Mouse (Mus musculus) Patski (cell line): ENCODE results near the gene Cox8c. TPM values are rescaled to one million over a fixed set of nuclear protein-coding genes. Genes with fewer than 3 reads are reported as not detected.

Experiments
- ATAC-seq: fragments of 100-300 bp; one replicate; pipeline ENCODE4 v1.8.0; 2021
- CTCF ChIA-PET: fragments of 350-600 bp; sonication (Branson Sonifier 250); formaldehyde crosslinking; loops from one replicate; lab custom pipeline; 2022; ENCODE audit warnings: inconsistent platforms; lab: Charles Lee
- POLR2A ChIA-PET: fragments of 350-600 bp; sonication (Branson Sonifier 250); formaldehyde crosslinking; loops from one replicate; lab custom pipeline; 2022; ENCODE audit warnings: antibody characterized with exemption, inconsistent platforms; lab: Charles Lee
- DNase-seq: peaks from one replicate; pipeline ENCODE4 v3.0.0-alpha.2; 2011; ENCODE audit warnings: low read depth, low spot score
- H3K27me3 ChIP-seq: fragments of 371-371 bp; one replicate; pipeline ENCODE4 v1.5.1; 2021
- CTCF ChIP-seq: fragments of 100-300 bp; IDR thresholded peaks from one replicate; pipeline ENCODE4 v1.5.1; 2021
- in situ Hi-C: fragments of 300-500 bp; cut with MboI; formaldehyde crosslinking; loops from 3 replicates; pipeline ENCODE4 v1.11.1; 2018; ENCODE audit warnings: low pct_unique_long_range_greater_than_20kb, mixed read lengths
- polyA plus RNA-seq: library from polyadenylated mRNA; unstranded; gene quantifications from one replicate; pipeline ENCODE4 v1.2.3, GENCODE M21; 2021

Cox8c gene
- not detected for polyA plus RNA-seq

GRCm38 (mm10) chr12:102899091-102899490 is at the start of gene Cox8c:
Cox8c (plus strand) TSS chr12:102899316.
- in situ Hi-C loops = no loop called here
- CTCF ChIA-PET = no interaction called here
- no peak for TF ChIP-seq CTCF
- DNase-seq (no peak), ATAC-seq (no peak)
- POLR2A ChIA-PET = no interaction called here
- H3K27me3 ChIP-seq = no peaks in the 10 kb centered on the region

GRCm38 (mm10) chr12:102860806-102861205 is 38.3 kb upstream of the Cox8c start:
- no peaks in the 10 kb centered on the region for H3K27me3 ChIP-seq
- ATAC-seq = no peak
- DNase-seq = no peak
- ChIA-PET POLR2A (no interaction called here), CTCF (interaction anchor here (0.8 kb wide), 1 partner anchor 9 kb away, joined by 3 read pairs; no protein-coding TSS in a partner anchor)
- in situ Hi-C loops = no loop called here
- TF ChIP-seq CTCF = no peak

GRCm38 (mm10) chr12:102869802-102870201 is 29.3 kb upstream of the Cox8c start:
- in situ Hi-C loops = no loop called here
- ChIA-PET CTCF (no interaction called here), POLR2A (no interaction called here)
- ATAC-seq = no peak
- DNase-seq = no peak
- no peak for TF ChIP-seq CTCF
- H3K27me3 ChIP-seq = no peaks in the 10 kb centered on the region

- in situ Hi-C loops = no loop called here
- no peak for DNase-seq
- ChIA-PET POLR2A (no interaction called here), CTCF (no interaction called here)
- TF ChIP-seq CTCF = no peak
- no peak for ATAC-seq
- H3K27me3 ChIP-seq = no peaks in the 10 kb centered on the region
These were observed 28.6 kb upstream of the Cox8c start for GRCm38 (mm10) chr12:102870527-102870926.

GRCm38 (mm10) chr12:102877301-102878030 is 21.6 kb upstream of the Cox8c start:
- POLR2A ChIA-PET = interaction anchor here (1.1 kb wide), 1 partner anchor 15 kb away, joined by 5 read pairs; no protein-coding TSS in a partner anchor
- no peak for TF ChIP-seq CTCF
- in situ Hi-C loops = no loop called here
- no peaks in the 10 kb centered on the region for H3K27me3 ChIP-seq
- CTCF ChIA-PET = interaction anchor here (1.3 kb wide), 1 partner anchor 9 kb away, joined by 3 read pairs; no protein-coding TSS in a partner anchor
- DNase-seq = peak; percentile 10
- ATAC-seq = peak; percentile 64

GRCm38 (mm10) chr12:102878031-102878823 is 20.9 kb upstream of the Cox8c start, which contains the start of gene Btbd7:
Btbd7 (minus strand) TSS chr12:102878471.
- DNase-seq = peak; percentile 47
- CTCF ChIA-PET = interaction anchor here (1.3 kb wide), 1 partner anchor 9 kb away, joined by 3 read pairs; no protein-coding TSS in a partner anchor
- POLR2A ChIA-PET = no interaction called here
- TF ChIP-seq CTCF = no peak
- in situ Hi-C loops = no loop called here
- ATAC-seq = peak; percentile 76
- H3K27me3 ChIP-seq = no peaks in the 10 kb centered on the region

GRCm38 (mm10) chr12:102878901-102879300 is 20.2 kb upstream of the Cox8c start:
- peak; percentile 3 for DNase-seq
- no peak for ATAC-seq
- TF ChIP-seq CTCF = peak; percentile 22
- peaks cover 2% of the 10 kb centered on the region for H3K27me3 ChIP-seq
- ChIA-PET CTCF (interaction anchor here (1.3 kb wide), 1 partner anchor 8 kb away, joined by 3 read pairs; no protein-coding TSS in a partner anchor), POLR2A (no interaction called here)
- in situ Hi-C loops = no loop called here

- peak; percentile 76 for TF ChIP-seq CTCF
- POLR2A ChIA-PET = no interaction called here
- in situ Hi-C loops = loop anchor here (5.0 kb wide), 1 partner anchor 177 kb away; no protein-coding TSS in a partner anchor
These were observed 13.4 kb upstream of the Cox8c start for GRCm38 (mm10) chr12:102885735-102886134.

GRCm38 (mm10) chr12:102887366-102887765 is 11.8 kb upstream of the Cox8c start:
- DNase-seq = no peak

More at GRCm38 (mm10) chr12:102885735-102886134, 13.4 kb upstream of the Cox8c start:
- ATAC-seq = peak; percentile 74
- peaks cover 24% of the 10 kb centered on the region for H3K27me3 ChIP-seq
- no peak for DNase-seq
- CTCF ChIA-PET = no interaction called here

GRCm38 (mm10) chr12:102888568-102888967 is 10.5 kb upstream of the Cox8c start:
- H3K27me3 ChIP-seq = peaks cover 24% of the 10 kb centered on the region
- in situ Hi-C loops = loop anchor here (5.0 kb wide), 1 partner anchor 174 kb away; no protein-coding TSS in a partner anchor
- no peak for TF ChIP-seq CTCF
- DNase-seq = no peak
- POLR2A ChIA-PET = no interaction called here
- CTCF ChIA-PET = interaction anchor here (0.7 kb wide), 1 partner anchor 177 kb away, joined by 3 read pairs; no protein-coding TSS in a partner anchor
- no peak for ATAC-seq

More at GRCm38 (mm10) chr12:102887366-102887765, 11.8 kb upstream of the Cox8c start:
- ChIA-PET CTCF (interaction anchor here (1.0 kb wide), 1 partner anchor 9 kb away, joined by 3 read pairs; the partner anchor contains the start of gene Btbd7), POLR2A (no interaction called here)
- in situ Hi-C loops = loop anchor here (5.0 kb wide), 1 partner anchor 175 kb away; no protein-coding TSS in a partner anchor
- no peak for ATAC-seq
- H3K27me3 ChIP-seq = peaks cover 24% of the 10 kb centered on the region
- TF ChIP-seq CTCF = no peak
